Mouse (Mus musculus) lung, postnatal 0 days (tissue): Measurements from ENCODE around the gene Rangrf. TPM values are rescaled to one million over a fixed set of nuclear protein-coding genes. Genes with fewer than 3 reads are reported as not detected.
"Not testable (repeated sequence)": the region's sequence is repeated elsewhere in the genome, so short reads cannot be mapped to it uniquely, and the experiment has no call there.

Source experiments
- ATAC-seq: fragments of 200-750 bp; cut with Nextera tagmentation; 2 replicates; pipeline ENCODE4 v1.8.0; 2017; ENCODE audit warnings: moderate library complexity
- DNase-seq: peaks from one replicate; pipeline ENCODE4 v3.0.0-alpha.2; 2016; ENCODE audit warnings: low spot score
- H3K27ac ChIP-seq: fragments of 300-500 bp; sonication (generic); 2 replicates; pipeline ENCODE4 v1.5.1; 2014; ENCODE audit warnings: antibody characterized with exemption, mild to moderate bottlenecking, low read length, mixed read lengths
- H3K27me3 ChIP-seq: fragments of 300-500 bp; sonication (generic); replicated peaks from 2 replicates; pipeline ENCODE4 v1.6.1; 2014; ENCODE audit warnings: low read length, mixed read lengths; ENCODE audit not compliant: insufficient read depth
- H3K36me3 ChIP-seq: fragments of 300-500 bp; sonication (generic); 2 replicates; pipeline ENCODE4 v1.6.1; 2014; ENCODE audit warnings: low read length, mixed read lengths; ENCODE audit not compliant: insufficient read depth
- H3K4me1 ChIP-seq: fragments of 300-500 bp; sonication (generic); 2 replicates; pipeline ENCODE4 v1.6.1; 2014; ENCODE audit warnings: antibody characterized with exemption, low read depth, low read length, mixed read lengths; ENCODE audit not compliant: insufficient read depth
- H3K4me2 ChIP-seq: fragments of 300-500 bp; sonication (generic); replicated peaks from 2 replicates; pipeline ENCODE4 v1.6.1; 2014; ENCODE audit warnings: low read depth, mild to moderate bottlenecking, low read length, moderate library complexity, mixed read lengths
- H3K4me3 ChIP-seq: fragments of 300-500 bp; sonication (generic); 2 replicates; pipeline ENCODE4 v1.5.1; 2014; ENCODE audit warnings: low read depth, low read length
- H3K9ac ChIP-seq: fragments of 300-500 bp; sonication (generic); replicated peaks from 2 replicates; pipeline ENCODE4 v1.6.1; 2014; ENCODE audit warnings: low read depth, mild to moderate bottlenecking
- H3K9me3 ChIP-seq: fragments of 300-500 bp; sonication (generic); 2 replicates; pipeline ENCODE4 v1.6.1; 2016; ENCODE audit warnings: low read length, mixed read lengths
- CTCF ChIP-seq: IDR thresholded peaks from 2 replicates; pipeline ENCODE4 v1.5.1; 2016; ENCODE audit warnings: antibody characterized with exemption, mild to moderate bottlenecking
- EP300 ChIP-seq: IDR thresholded peaks from 2 replicates; pipeline ENCODE4 v1.6.1; 2016; ENCODE audit warnings: antibody characterized with exemption, mild to moderate bottlenecking, control low read depth
- WGBS: fragments of 180-500 bp; shearing (Covaris S2); extraction: QIAGEN DNeasy Blood & Tissue Kit; methylation state at CpG from one replicate; pipeline ENCODE4 v1.1.7; 2014; 5-methylcytosine and 5-hydroxymethylcytosine counted together
- polyA plus RNA-seq: library from polyadenylated mRNA; unstranded; fragments of >200 nt; fragmentation: Nextera tagmentation; extraction: Ambion mirVana; gene quantifications from 2 replicates; pipeline ENCODE4 v1.2.1, GENCODE M21; 2015

Rangrf gene
- polyA plus RNA-seq, 1 experiment from 2014 or later: 18.3 TPM

DNA sequence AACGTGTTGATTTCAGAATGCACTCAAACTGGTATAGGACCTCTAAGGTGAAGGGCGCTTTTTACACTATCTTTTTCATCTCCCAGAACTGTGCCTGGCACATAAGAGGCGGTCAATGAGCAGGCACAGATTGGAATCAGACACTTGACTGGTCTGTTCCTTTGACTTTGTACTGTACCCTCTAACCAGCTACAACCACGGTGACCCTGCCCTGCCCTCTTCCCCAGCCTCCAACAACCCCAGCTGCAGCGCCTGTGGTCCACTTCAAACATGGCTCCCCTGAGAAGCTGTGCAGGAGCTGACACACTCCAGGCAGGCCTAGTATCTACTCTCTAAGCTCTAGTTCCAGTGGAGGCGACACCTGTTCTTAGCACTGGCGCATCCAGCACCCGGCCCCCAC, 32.3 kb downstream of the Rangrf start:
- peaks cover 6% of the 10 kb centered on the region; the same call in 1 of the 2 replicates for H3K4me1 ChIP-seq
- no peak overlapping the region for H3K27ac ChIP-seq
- H3K4me2 ChIP-seq: no peak overlapping the region
- 83% methylated on average over 8 of the region's 8 CpGs for WGBS
- H3K27me3 ChIP-seq: no peaks in the 10 kb centered on the region
- TF ChIP-seq CTCF (no peak), EP300 (no peak)
- no peaks in the 10 kb centered on the region for H3K36me3 ChIP-seq
- H3K9me3 ChIP-seq: no peaks in the 10 kb centered on the region
- DNase-seq (no peak), ATAC-seq (no peak)
- no peak overlapping the region for H3K9ac ChIP-seq
- H3K4me3 ChIP-seq: no peak overlapping the region

DNA sequence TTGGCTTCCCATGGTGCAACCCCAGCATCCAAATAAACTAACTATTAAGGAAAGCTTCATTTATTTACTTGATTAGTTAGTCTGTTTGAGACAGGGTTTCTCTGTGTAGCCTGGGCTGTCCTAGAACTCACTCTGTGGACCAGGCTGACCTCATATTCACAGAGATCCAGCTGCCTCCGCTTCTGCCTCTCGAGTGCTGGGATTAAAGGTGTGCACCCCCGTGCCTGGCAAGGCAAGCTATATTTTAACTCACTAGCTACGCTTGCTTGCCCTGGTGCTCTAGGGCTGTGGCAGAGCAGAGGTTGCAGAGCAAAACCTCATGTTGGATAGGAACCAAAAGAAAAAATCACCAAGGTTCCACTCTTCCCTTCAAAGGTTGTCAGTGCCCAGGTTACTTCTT, 34.5 kb downstream of the Rangrf start:
- Histone ChIP-seq H3K4me1 (peaks cover 6% of the 10 kb centered on the region; the same call in 1 of the 2 replicates), H3K36me3 (no peaks in the 10 kb centered on the region), H3K27ac (no peak overlapping the region), H3K27me3 (no peaks in the 10 kb centered on the region), H3K4me2 (peak overlapping the region; percentile 52; the same call in 1 of the 2 replicates), H3K4me3 (no peak overlapping the region; the same call in 1 of the 2 replicates), H3K9me3 (no peaks in the 10 kb centered on the region), H3K9ac (0 out of 2 replicates have a peak overlapping the region, but pooled peaks have one; percentile 23)
- DNase-seq (no peak), ATAC-seq (no peak)
- no peak for TF ChIP-seq EP300
- no peak for TF ChIP-seq CTCF
- WGBS: 51% methylated on average over 4 of the region's 4 CpGs

DNA sequence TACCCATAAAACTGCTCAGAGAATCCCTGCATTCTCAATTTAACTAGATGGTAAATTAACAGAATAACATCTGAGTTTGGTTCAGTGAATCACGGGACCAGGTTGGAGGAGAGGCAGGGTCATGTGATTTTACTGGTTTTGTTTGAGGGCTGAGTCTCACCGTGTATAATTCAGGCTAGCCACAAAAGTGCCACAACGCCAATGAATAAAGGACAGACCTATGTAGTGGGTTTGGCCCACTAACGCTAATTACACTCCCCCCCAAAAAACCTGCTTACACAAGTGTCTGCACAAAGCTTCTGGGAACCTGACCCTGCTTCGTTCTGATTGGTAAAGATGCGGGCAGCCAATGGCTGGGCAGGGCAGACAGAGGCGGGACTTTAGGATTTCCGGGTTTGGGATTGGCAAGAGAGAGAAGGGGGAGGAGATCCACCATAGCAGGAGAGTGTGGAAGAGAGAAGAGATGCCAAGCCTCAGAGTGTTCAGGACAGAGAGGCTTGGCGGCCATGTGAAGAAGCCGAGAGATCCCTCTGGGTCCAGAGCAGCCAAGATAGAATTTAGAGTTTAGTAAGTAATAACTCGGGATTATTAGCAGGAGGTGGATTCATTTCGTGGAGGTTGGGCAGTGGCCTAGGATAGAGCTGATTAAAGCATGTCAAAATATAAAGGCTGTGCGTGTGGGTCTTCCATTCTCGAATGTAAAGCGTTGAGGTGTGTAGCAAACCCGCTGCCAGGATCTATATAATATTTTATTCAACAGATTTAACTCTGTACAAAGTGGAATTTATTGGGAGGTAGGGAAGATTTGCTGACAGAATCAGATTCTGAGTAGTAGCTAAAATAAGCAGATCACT, 35.3 kb downstream of the Rangrf start:
- ATAC-seq: peak; percentile 100
- 0 out of 2 replicates have a peak overlapping the region, but pooled peaks have one; percentile 33 for H3K27ac ChIP-seq

DNA sequence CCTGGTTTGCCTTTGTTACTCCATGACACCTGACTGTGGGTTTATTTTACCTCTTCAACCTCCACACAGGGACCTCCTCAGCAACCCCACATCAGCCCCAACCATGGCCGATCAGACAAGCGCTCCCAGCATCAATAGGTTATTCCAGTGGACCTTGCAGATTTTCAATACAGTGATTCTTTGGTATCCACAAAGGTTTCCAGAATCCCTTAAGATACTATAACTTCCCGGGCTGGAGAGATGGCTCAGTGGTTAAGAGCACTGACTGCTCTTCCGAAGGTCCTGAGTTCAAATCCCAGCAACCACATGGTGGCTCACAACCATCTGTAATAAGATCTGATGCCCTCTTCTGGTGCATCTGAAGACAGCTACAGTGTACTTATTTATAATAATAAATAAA, 38.0 kb downstream of the Rangrf start:
- H3K9me3 ChIP-seq, H3K4me1 ChIP-seq, H3K4me2 ChIP-seq, H3K27ac ChIP-seq, H3K9ac ChIP-seq, H3K27me3 ChIP-seq, ATAC-seq, DNase-seq, H3K36me3 ChIP-seq, H3K4me3 ChIP-seq: not testable (repeated sequence)
- 90% methylated on average over 4 of the region's 4 CpGs for WGBS

More for the DNA sequence above, 35.3 kb downstream of the Rangrf start:
- no peaks in the 10 kb centered on the region for H3K36me3 ChIP-seq
- TF ChIP-seq CTCF (no peak), EP300 (no peak)
- peak; percentile 97 for DNase-seq
- no peaks in the 10 kb centered on the region for H3K27me3 ChIP-seq
- H3K9ac ChIP-seq: no peak overlapping the region
- peaks cover 6% of the 10 kb centered on the region; the same call in 1 of the 2 replicates for H3K4me1 ChIP-seq
- no peaks in the 10 kb centered on the region for H3K9me3 ChIP-seq
- peak overlapping the region; percentile 52 for H3K4me2 ChIP-seq
- 1% methylated on average over 16 of the region's 16 CpGs for WGBS
- peak overlapping the region; percentile 35 for H3K4me3 ChIP-seq

DNA sequence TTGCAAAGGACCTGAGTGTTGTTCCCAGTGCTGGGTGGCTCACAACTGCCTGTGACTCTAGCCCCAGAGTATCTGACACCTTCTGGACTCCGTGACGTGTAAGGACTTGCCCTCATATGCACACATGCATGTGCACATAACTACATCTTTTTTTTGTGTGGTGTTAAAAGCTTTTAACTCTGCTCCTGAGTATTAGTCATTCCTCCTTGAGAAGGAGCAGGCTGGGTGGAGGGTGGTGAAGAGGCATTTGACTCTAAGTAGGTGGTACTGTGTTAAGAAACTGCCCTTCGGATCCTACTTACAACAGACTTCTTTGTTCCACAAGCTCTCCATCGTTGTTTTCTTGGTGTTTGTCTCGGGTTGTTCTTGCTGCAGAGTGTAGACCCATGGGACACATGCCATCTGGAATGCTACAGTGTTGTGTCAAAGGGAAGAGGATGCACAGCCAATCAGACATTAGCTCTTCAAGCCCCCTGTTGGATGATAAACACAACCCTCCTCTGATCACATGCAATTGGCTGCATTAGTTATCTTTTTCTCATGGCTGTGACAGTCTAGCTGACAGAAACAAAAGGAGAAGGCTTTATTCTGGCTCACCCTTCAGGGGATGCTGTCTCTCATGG, 41.0 kb downstream of the Rangrf start:
- Histone ChIP-seq H3K4me3 (no peak overlapping the region), H3K4me2 (no peak overlapping the region), H3K36me3 (no peaks in the 10 kb centered on the region), H3K9me3 (no peaks in the 10 kb centered on the region), H3K4me1 (no peaks in the 10 kb centered on the region), H3K9ac (no peak overlapping the region), H3K27ac (no peak overlapping the region), H3K27me3 (no peaks in the 10 kb centered on the region)
- ATAC-seq: peak; percentile 92
- peak; percentile 73 for DNase-seq
- TF ChIP-seq EP300: no peak
- no peak for TF ChIP-seq CTCF
- WGBS: 44% methylated on average over 5 of the region's 5 CpGs

DNA sequence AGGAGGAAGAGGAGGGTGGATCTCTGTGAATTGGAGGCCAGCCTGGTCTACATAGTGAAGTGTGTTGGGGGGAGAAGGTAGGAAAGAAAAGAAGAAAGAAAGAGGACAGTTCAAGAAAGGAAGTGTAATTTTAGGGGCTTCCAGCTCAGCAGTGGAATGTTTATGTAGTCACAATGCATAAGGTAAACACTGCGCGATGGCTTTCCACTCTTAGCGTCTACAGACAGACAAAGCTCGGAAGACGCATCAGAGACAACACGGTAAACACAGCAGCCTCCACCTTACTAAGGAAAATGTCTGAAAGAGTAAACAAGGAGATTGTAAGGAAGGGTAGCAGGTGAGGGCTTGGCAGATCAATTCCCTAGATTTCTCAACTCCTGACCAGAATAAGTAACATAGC, 45.0 kb downstream of the Rangrf start:
- no peak overlapping the region for H3K4me2 ChIP-seq

More for the DNA sequence above, 45.0 kb downstream of the Rangrf start:
- TF ChIP-seq CTCF (no peak), EP300 (peak; percentile 66)
- Histone ChIP-seq H3K27me3 (no peaks in the 10 kb centered on the region), H3K9ac (no peak overlapping the region), H3K4me1 (no peaks in the 10 kb centered on the region), H3K9me3 (no peaks in the 10 kb centered on the region), H3K36me3 (no peaks in the 10 kb centered on the region), H3K27ac (no peak overlapping the region), H3K4me3 (no peak overlapping the region)
- DNase-seq (no peak), ATAC-seq (no peak)
- WGBS: 13% methylated on average over 6 of the region's 6 CpGs
